Mouse (Mus musculus) lung, adult 2 months (tissue): ENCODE measurements around the gene Zfp597.

Experiments
- CTCF ChIP-seq: fragments of 200-500 bp; IDR thresholded peaks from 2 replicates; pipeline ENCODE4 v1.5.1; 2011; ENCODE audit warnings: mild to moderate bottlenecking, low read length, control low read depth; ENCODE audit not compliant: insufficient read depth
- POLR2A ChIP-seq: fragments of 200-500 bp; IDR thresholded peaks from 2 replicates; pipeline ENCODE4 v1.6.1; 2011; ENCODE audit warnings: low read depth, mild to moderate bottlenecking, control low read depth, low read length, borderline replicate concordance; ENCODE audit errors: extremely low read depth

DNA sequence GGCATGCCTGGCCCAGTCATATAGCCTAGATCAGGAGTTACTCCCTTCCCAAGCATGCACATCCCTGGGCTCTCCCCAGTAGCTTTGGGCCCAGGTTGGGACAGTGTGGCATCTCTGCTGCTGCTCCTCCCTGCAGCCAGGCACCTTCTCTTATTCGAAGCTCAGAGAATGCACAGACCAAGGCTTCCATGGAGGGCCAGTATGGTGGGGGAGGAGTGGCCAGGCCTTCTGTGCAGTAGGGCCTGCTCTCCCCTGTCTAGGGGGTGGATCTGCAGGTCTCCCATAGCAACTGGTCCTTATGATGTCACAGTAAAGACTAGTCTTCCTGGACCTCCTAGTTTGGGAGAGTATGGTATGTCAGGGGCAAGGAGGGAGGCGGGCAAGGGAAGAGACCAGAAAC lies 23.1 kb upstream of the Zfp597 start:
- no peak for TF ChIP-seq CTCF
- no peak for TF ChIP-seq POLR2A
